Mouse (Mus musculus) heart, embryonic 14.5 days (tissue): ENCODE data around the gene Atox1. TPM values are rescaled to one million over a fixed set of nuclear protein-coding genes. Genes with fewer than 3 reads are reported as not detected.

Experiments
- ATAC-seq: fragments of 200-750 bp; cut with Nextera tagmentation; 2 replicates; pipeline ENCODE4 v1.8.0; 2017; ENCODE audit warnings: low read depth, moderate TSS enrichment; ENCODE audit not compliant: insufficient number of reproducible peaks, insufficient read depth, low FRiP score
- H3K27ac ChIP-seq, 2 experiments: fragments of 200-500 bp in 1 of 2; fragments of 300-500 bp in 1 of 2; sonication (generic) in 1 of 2; replicated peaks in 1 of 2; 2 replicates each; pipeline ENCODE4 v1.5.1; 2012 to 2014; ENCODE audit warnings: low read depth in 2 of 2, low read length in 2 of 2, control low read depth in 1 of 2, mild to moderate bottlenecking in 1 of 2, mixed read lengths in 1 of 2; ENCODE audit not compliant: control insufficient read depth in 1 of 2, insufficient read depth in 1 of 2
- H3K27me3 ChIP-seq: fragments of 300-500 bp; sonication (generic); 2 replicates; pipeline ENCODE4 v1.6.1; 2014; ENCODE audit warnings: mild to moderate bottlenecking, low read length, control low read depth; ENCODE audit not compliant: control insufficient read depth, insufficient read depth
- H3K36me3 ChIP-seq: fragments of 300-500 bp; sonication (generic); 2 replicates; pipeline ENCODE4 v1.6.1; 2014; ENCODE audit warnings: mild to moderate bottlenecking, control low read depth, low read length, mixed read lengths; ENCODE audit not compliant: control insufficient read depth, insufficient read depth
- H3K4me1 ChIP-seq, 2 experiments: fragments of 200-500 bp in 1 of 2; fragments of 300-500 bp in 1 of 2; sonication (generic) in 1 of 2; 2 replicates each; pipeline ENCODE4 v1.6.1; 2012 to 2014; ENCODE audit warnings: low read length in 2 of 2, control low read depth in 1 of 2, mixed read lengths in 1 of 2; ENCODE audit not compliant: control insufficient read depth in 2 of 2, insufficient read depth in 2 of 2
- H3K4me2 ChIP-seq: fragments of 300-500 bp; sonication (generic); 2 replicates; pipeline ENCODE4 v1.6.1; 2014; ENCODE audit warnings: mild to moderate bottlenecking, low read length
- H3K4me3 ChIP-seq, 2 experiments: fragments of 200-500 bp in 1 of 2; fragments of 300-500 bp in 1 of 2; sonication (generic) in 1 of 2; 2 replicates each; pipeline ENCODE4 v1.5.1; 2012 to 2014; ENCODE audit warnings: low read length in 2 of 2, mild to moderate bottlenecking in 2 of 2, control low read depth in 1 of 2, low read depth in 1 of 2, moderate library complexity in 1 of 2; ENCODE audit not compliant: control insufficient read depth in 1 of 2, insufficient read depth in 1 of 2
- H3K9ac ChIP-seq: fragments of 300-500 bp; sonication (generic); 2 replicates; pipeline ENCODE4 v1.6.1; 2014; ENCODE audit warnings: mild to moderate bottlenecking, low read length
- H3K9me3 ChIP-seq: fragments of 300-500 bp; sonication (generic); 2 replicates; pipeline ENCODE4 v1.6.1; 2016; ENCODE audit warnings: low read length, control low read depth; ENCODE audit not compliant: control insufficient read depth
- WGBS: fragments of 180-500 bp; shearing (Covaris S2); extraction: QIAGEN DNeasy Blood & Tissue Kit; methylation state at CpG from one replicate; pipeline ENCODE4 v1.1.7; 2014; 5-methylcytosine and 5-hydroxymethylcytosine counted together
- polyA plus RNA-seq: library from polyadenylated mRNA; unstranded; fragments of >200 nt; fragmentation: Nextera tagmentation; extraction: Ambion mirVana; gene quantifications from 2 replicates; pipeline ENCODE4 v1.2.1, GENCODE M21; 2014

Atox1 gene
- polyA plus RNA-seq, 1 experiment from 2014 or later: 354 TPM

- Histone ChIP-seq H3K4me2 (peak overlapping the region; percentile 30), H3K9ac (no peak overlapping the region)
These were observed 12.2 kb upstream of the Atox1 start for GRCm38 (mm10) chr11:55473219-55473618.

GRCm38 (mm10) chr11:55471467-55471866 lies 10.4 kb upstream of the Atox1 start:
- H3K4me2 ChIP-seq: peak overlapping the region; percentile 89
- H3K9me3 ChIP-seq: no peaks in the 10 kb centered on the region
- H3K4me1 ChIP-seq: peaks cover 11 to 41% of the 10 kb centered on the region in 2 experiments
- peak overlapping the region; percentile 99 for H3K9ac ChIP-seq
- no peak overlapping the region for H3K27ac ChIP-seq
- H3K36me3 ChIP-seq: peaks cover 20% of the 10 kb centered on the region
- peak overlapping the region in 1 of 2 experiments; percentile 99; a peak in 3 of 4 replicates for H3K4me3 ChIP-seq
- 89% methylated on average over 7 of the region's 7 CpGs for WGBS
- no peak for ATAC-seq
- H3K27me3 ChIP-seq: no peaks in the 10 kb centered on the region

More at GRCm38 (mm10) chr11:55473219-55473618, 12.2 kb upstream of the Atox1 start:
- Histone ChIP-seq H3K36me3 (peaks cover 28% of the 10 kb centered on the region), H3K27me3 (no peaks in the 10 kb centered on the region), H3K9me3 (no peaks in the 10 kb centered on the region), H3K27ac (peak overlapping the region in 1 of 2 experiments; percentile 28; a peak in 1 of 4 replicates), H3K4me1 (peaks cover 6 to 33% of the 10 kb centered on the region in 2 experiments), H3K4me3 (no peak overlapping the region)
- WGBS: 45% methylated on average over 3 of the region's 3 CpGs
- ATAC-seq: no peak

GRCm38 (mm10) chr11:55470761-55471160 lies 9.7 kb upstream of the Atox1 start:
- Histone ChIP-seq H3K27ac (no peak overlapping the region), H3K4me2 (peak overlapping the region; percentile 89), H3K9ac (peak overlapping the region; percentile 99), H3K4me3 (peak overlapping the region; percentile 94 to 99), H3K36me3 (peaks cover 17% of the 10 kb centered on the region), H3K27me3 (no peaks in the 10 kb centered on the region), H3K9me3 (no peaks in the 10 kb centered on the region), H3K4me1 (peaks cover 11 to 41% of the 10 kb centered on the region in 2 experiments)
- WGBS: 34% methylated on average over 8 of the region's 8 CpGs
- no peak for ATAC-seq

GRCm38 (mm10) chr11:55469923-55470691 lies 9.1 kb upstream of the Atox1 start:
- Histone ChIP-seq H3K27ac (peak overlapping the region; percentile 69 to 89), H3K4me1 (peaks cover 11 to 41% of the 10 kb centered on the region in 2 experiments), H3K4me3 (peak overlapping the region; percentile 94 to 99), H3K9ac (peak overlapping the region; percentile 99), H3K9me3 (no peaks in the 10 kb centered on the region), H3K27me3 (no peaks in the 10 kb centered on the region), H3K4me2 (peak overlapping the region; percentile 89), H3K36me3 (peaks cover 16% of the 10 kb centered on the region)
- under 1% methylated on average over 46 of the region's 46 CpGs for WGBS
- no peak for ATAC-seq

- Histone ChIP-seq H3K9ac (peak within 1 kb of the TSS; percentile 99), H3K9me3 (no peaks in the 10 kb centered on the region), H3K27ac (peak within 1 kb of the TSS; percentile 95 to 98), H3K4me3 (peak within 1 kb of the TSS; percentile 94 to 99), H3K27me3 (no peaks in the 10 kb centered on the region), H3K4me2 (peak within 1 kb of the TSS; percentile 91), H3K4me1 (peaks cover 11 to 38% of the 10 kb centered on the region in 2 experiments), H3K36me3 (peaks cover 11% of the 10 kb centered on the region; the same call in 1 of the 2 replicates)
- ATAC-seq: peak; percentile 97
- under 1% methylated on average over 57 of the region's 57 CpGs for WGBS
These were observed 8.2 kb upstream of the Atox1 start, which contains the start of gene G3bp1 for GRCm38 (mm10) chr11:55469048-55469843. G3bp1 (plus strand) TSS chr11:55469685.

- H3K27me3 ChIP-seq: no peaks in the 10 kb centered on the region
- H3K4me3 ChIP-seq: peak overlapping the region; percentile 59 to 99
- H3K36me3 ChIP-seq: 0 out of 2 replicates have a peak, but pooled peaks cover 5% of the 10 kb centered on the region
- peak overlapping the region; percentile 95 to 98 for H3K27ac ChIP-seq
- WGBS: 4% methylated on average over 17 of the region's 17 CpGs
- peaks cover 11 to 32% of the 10 kb centered on the region in 2 experiments for H3K4me1 ChIP-seq
- H3K4me2 ChIP-seq: peak overlapping the region; percentile 91
- ATAC-seq: no peak
- no peaks in the 10 kb centered on the region for H3K9me3 ChIP-seq
- peak overlapping the region; percentile 86 for H3K9ac ChIP-seq
These were observed 7.6 kb upstream of the Atox1 start for GRCm38 (mm10) chr11:55468611-55469047.

- no peak for ATAC-seq
- Histone ChIP-seq H3K9ac (peak overlapping the region; percentile 86), H3K9me3 (no peaks in the 10 kb centered on the region), H3K36me3 (0 out of 2 replicates have a peak, but pooled peaks cover 3% of the 10 kb centered on the region), H3K27me3 (no peaks in the 10 kb centered on the region), H3K4me3 (peak overlapping the region; percentile 59 to 99; a peak in 2 of 4 replicates), H3K4me2 (peak overlapping the region; percentile 91), H3K4me1 (peaks cover 11 to 26% of the 10 kb centered on the region in 2 experiments), H3K27ac (peak overlapping the region; percentile 95 to 98)
- 70% methylated on average over 10 of the region's 10 CpGs for WGBS
These were observed 7.0 kb upstream of the Atox1 start for GRCm38 (mm10) chr11:55468012-55468411.
